Mouse (Mus musculus) CH12.LX (cell line): ENCODE measurements around the gene Dnmt3l. TPM values are rescaled to one million over a fixed set of nuclear protein-coding genes. Genes with fewer than 3 reads are reported as not detected.

Source experiments
- DNase-seq: peaks from one replicate; pipeline ENCODE4 v3.0.0-alpha.2; 2013; ENCODE audit errors: extremely low read depth
- H3K27ac ChIP-seq: 2 replicates; pipeline ENCODE4 v1.5.1; 2012; ENCODE audit warnings: low read depth, mild to moderate bottlenecking, control low read depth, moderate library complexity; ENCODE audit not compliant: insufficient read depth
- H3K27me3 ChIP-seq: replicated peaks from 2 replicates; pipeline ENCODE3; 2012; ENCODE audit warnings: inconsistent platforms
- H3K36me3 ChIP-seq, 2 experiments: replicated peaks in 1 of 2; 2 replicates each; pipeline versions ENCODE3 to v1.6.1; 2012; ENCODE audit warnings: inconsistent platforms in 1 of 2, low read length in 1 of 2, mild to moderate bottlenecking in 1 of 2, mixed read lengths in 1 of 2, moderate library complexity in 1 of 2; ENCODE audit not compliant: control insufficient read depth in 1 of 2, insufficient read depth in 1 of 2
- H3K4me1 ChIP-seq, 2 experiments: 2 replicates each; pipeline ENCODE4 v1.6.1; 2012; ENCODE audit warnings: inconsistent platforms in 1 of 2, moderate library complexity in 1 of 2; ENCODE audit not compliant: insufficient read depth in 2 of 2, control insufficient read depth in 1 of 2
- H3K4me2 ChIP-seq: 2 replicates; pipeline ENCODE4 v1.6.1; 2012; ENCODE audit warnings: low read depth, mild to moderate bottlenecking, control low read depth; ENCODE audit not compliant: poor library complexity, insufficient read depth, severe bottlenecking
- H3K4me3 ChIP-seq, 3 experiments: fragments of 150-350 bp in 1 of 3; sonication (generic) in 1 of 3; replicated peaks in 1 of 3; 2 replicates each; pipeline versions ENCODE3 to v1.5.1; 2011 to 2012; ENCODE audit warnings: low read depth in 2 of 3, low read length in 2 of 3, mild to moderate bottlenecking in 2 of 3, moderate library complexity in 2 of 3, control low read depth in 1 of 3, improper control_type of control experiment in 1 of 3, inconsistent platforms in 1 of 3, mixed read lengths in 1 of 3; ENCODE audit not compliant: poor library complexity in 1 of 3
- H3K79me2 ChIP-seq: replicated peaks from 2 replicates; pipeline ENCODE4 v1.6.1; 2012; ENCODE audit warnings: mild to moderate bottlenecking, moderate library complexity; ENCODE audit not compliant: control insufficient read depth, poor library complexity, insufficient read depth, severe bottlenecking; ENCODE audit errors: extremely low read depth
- H3K9ac ChIP-seq: 2 replicates; pipeline ENCODE4 v1.6.1; 2012; ENCODE audit warnings: low read depth, mild to moderate bottlenecking, control low read depth, moderate library complexity; ENCODE audit not compliant: insufficient read depth
- H3K9me3 ChIP-seq: replicated peaks from 2 replicates; pipeline ENCODE3; 2012; ENCODE audit warnings: low read length, inconsistent platforms, mixed read lengths
- BHLHE40 ChIP-seq: IDR thresholded peaks from 2 replicates; pipeline ENCODE4 v1.6.1; 2011; ENCODE audit warnings: mild to moderate bottlenecking, low read depth, low read length, improper control_type of control experiment
- CHD1 ChIP-seq: IDR thresholded peaks from 2 replicates; pipeline ENCODE4 v1.6.1; 2012; ENCODE audit warnings: low read depth, low read length, improper control_type of control experiment, inconsistent platforms
- CHD2 ChIP-seq: IDR thresholded peaks from 2 replicates; pipeline ENCODE4 v1.6.1; 2011; ENCODE audit warnings: low read length, improper control_type of control experiment
- E2F4 ChIP-seq: IDR thresholded peaks from 2 replicates; pipeline ENCODE4 v1.6.1; 2011; ENCODE audit warnings: low read depth, low read length, improper control_type of control experiment; ENCODE audit not compliant: insufficient replicate concordance
- ELF1 ChIP-seq: IDR thresholded peaks from 2 replicates; pipeline ENCODE4 v1.6.1; 2014; ENCODE audit warnings: low read depth, mild to moderate bottlenecking, inconsistent platforms, low read length, improper control_type of control experiment
- EP300 ChIP-seq: IDR thresholded peaks from 2 replicates; pipeline ENCODE4 v1.6.1; 2011; ENCODE audit warnings: low read length, improper control_type of control experiment
- GABPA ChIP-seq: IDR thresholded peaks from 2 replicates; pipeline ENCODE4 v1.6.1; 2012; ENCODE audit warnings: low read depth, low read length, improper control_type of control experiment, inconsistent platforms; ENCODE audit not compliant: insufficient replicate concordance
- HCFC1 ChIP-seq: IDR thresholded peaks from 2 replicates; pipeline ENCODE4 v1.6.1; 2012; ENCODE audit warnings: low read depth, mild to moderate bottlenecking, inconsistent platforms, low read length, improper control_type of control experiment
- IRF4 ChIP-seq: IDR thresholded peaks from 2 replicates; pipeline ENCODE4 v1.6.1; 2014; ENCODE audit warnings: low read depth, mild to moderate bottlenecking, inconsistent platforms, low read length, improper control_type of control experiment
- JUND ChIP-seq: conservative IDR thresholded peaks from 2 replicates; pipeline ENCODE4 v1.6.1; 2011; ENCODE audit warnings: low read depth, low read length, improper control_type of control experiment
- MAFK ChIP-seq: IDR thresholded peaks from 2 replicates; pipeline ENCODE4 v1.6.1; 2011; ENCODE audit warnings: low read length, improper control_type of control experiment; ENCODE audit not compliant: insufficient replicate concordance
- NRF1 ChIP-seq: IDR thresholded peaks from 2 replicates; pipeline ENCODE4 v1.6.1; 2014; ENCODE audit warnings: low read depth, mild to moderate bottlenecking, inconsistent platforms, low read length, improper control_type of control experiment, moderate library complexity
- PAX5 ChIP-seq: IDR thresholded peaks from 2 replicates; pipeline ENCODE4 v1.6.1; 2012; ENCODE audit warnings: low read length, inconsistent platforms, mixed read lengths
- POLR2AphosphoS2 ChIP-seq: IDR thresholded peaks from 2 replicates; pipeline ENCODE4 v1.6.1; 2011; ENCODE audit warnings: low read depth, low read length, improper control_type of control experiment
- RAD21 ChIP-seq: IDR thresholded peaks from 2 replicates; pipeline ENCODE4 v1.6.1; 2011; ENCODE audit warnings: low read depth, mild to moderate bottlenecking, low read length, improper control_type of control experiment, moderate library complexity
- SIN3A ChIP-seq: IDR thresholded peaks from 2 replicates; pipeline ENCODE4 v1.6.1; 2012; ENCODE audit warnings: low read length, improper control_type of control experiment, inconsistent platforms
- SMC3 ChIP-seq: IDR thresholded peaks from 2 replicates; pipeline ENCODE4 v1.6.1; 2011; ENCODE audit warnings: low read depth, low read length, improper control_type of control experiment
- TBP ChIP-seq: conservative IDR thresholded peaks from 2 replicates; pipeline ENCODE4 v1.6.1; 2011; ENCODE audit warnings: low read depth, low read length, improper control_type of control experiment
- TCF12 ChIP-seq: IDR thresholded peaks from 2 replicates; pipeline ENCODE4 v1.6.1; 2014; ENCODE audit warnings: low read depth, mild to moderate bottlenecking, inconsistent platforms, low read length, improper control_type of control experiment
- UBTF ChIP-seq: IDR thresholded peaks from 2 replicates; pipeline ENCODE4 v1.6.1; 2012; ENCODE audit warnings: low read depth, mild to moderate bottlenecking, inconsistent platforms, low read length, improper control_type of control experiment, moderate library complexity
- USF1 ChIP-seq: IDR thresholded peaks from 2 replicates; pipeline ENCODE4 v1.6.1; 2014; ENCODE audit warnings: low read depth, mild to moderate bottlenecking, inconsistent platforms, low read length, improper control_type of control experiment
- USF2 ChIP-seq: conservative IDR thresholded peaks from 2 replicates; pipeline ENCODE4 v1.6.1; 2011; ENCODE audit warnings: low read depth, low read length, improper control_type of control experiment
- ZKSCAN1 ChIP-seq: IDR thresholded peaks from 2 replicates; pipeline ENCODE4 v1.6.1; 2012; ENCODE audit warnings: low read depth, inconsistent platforms, low read length, improper control_type of control experiment, borderline replicate concordance
- dilution Hi-C: fragments of 300-500 bp; cut with MboI; formaldehyde crosslinking; loops from 2 replicates; pipeline ENCODE4 v1.14.3; 2020; ENCODE audit warnings: low sequenced_read_pairs; ENCODE audit not compliant: extremely low pct_unique_long_range_greater_than_20kb, extremely low pct_ligation_motif_present
- in situ Hi-C: fragments of 300-500 bp; cut with MboI; formaldehyde crosslinking; loops from 3 replicates; pipeline ENCODE4 v1.14.3; 2019; ENCODE audit warnings: low sequenced_read_pairs, low pct_ligation_motif_present, low pct_unique_long_range_greater_than_20kb, mixed read lengths
- polyA plus RNA-seq: library from polyadenylated mRNA; unstranded; fragments of >175 nt; gene quantifications from 2 replicates; pipeline ENCODE4 v1.2.1, GENCODE M21; 2012; ENCODE audit warnings: low read depth; ENCODE audit not compliant: insufficient read length
- total RNA-seq, 2 experiments: library from RNA; depleted of rRNA; stranded (reverse); fragments of 300-350 nt in 1 of 2; fragments of >200 nt in 1 of 2; gene quantifications; 2 replicates each; pipeline ENCODE4 v1.2.3; 2012 to 2014

Gene Dnmt3l
- total and polyA plus RNA-seq, 3 experiments = 0.21 to 0.23 TPM; not detected in 1

DNA sequence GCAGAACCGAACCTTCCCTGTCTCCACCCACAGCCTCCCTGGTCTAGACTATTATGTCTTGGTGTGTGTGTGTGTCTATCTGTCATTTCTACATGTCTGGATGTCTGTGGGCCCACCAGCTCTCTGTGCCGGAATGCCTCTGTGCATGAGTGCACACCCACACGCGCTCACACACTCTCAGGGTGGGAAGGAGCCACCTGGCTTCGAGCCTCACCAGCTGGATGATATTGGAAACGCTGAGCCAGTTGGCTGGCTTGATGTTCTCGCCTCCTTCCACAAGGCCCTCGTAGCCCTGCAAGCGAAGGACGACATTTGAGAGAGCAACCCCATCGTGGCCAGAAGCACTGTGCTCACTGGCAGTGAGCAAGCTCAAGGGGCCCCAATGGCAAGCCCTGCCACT, 40.0 kb upstream of the Dnmt3l start:
- in situ Hi-C loops = no loop called here

DNA sequence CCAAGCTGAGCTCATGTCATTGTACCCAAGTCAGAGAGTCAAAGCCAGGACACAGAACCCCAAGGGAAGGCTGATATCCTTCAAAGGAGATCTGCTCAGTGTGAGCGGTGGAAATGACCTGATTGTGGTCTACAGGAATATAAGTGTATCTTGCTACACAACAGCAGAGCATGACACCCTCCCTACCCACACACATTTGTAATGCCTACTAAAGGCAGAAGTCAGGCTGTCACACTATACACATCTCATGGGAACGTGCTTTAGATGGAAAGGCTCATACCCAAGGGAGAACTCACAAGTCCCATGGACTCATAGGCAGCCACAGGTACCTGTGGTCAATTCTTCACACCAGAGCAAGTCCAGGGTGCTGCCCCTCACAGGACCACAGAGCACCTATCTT, 39.4 kb upstream of the Dnmt3l start:
- H3K4me3 ChIP-seq = no peak overlapping the region
- no peak overlapping the region for H3K9ac ChIP-seq
- peaks cover 50 to 92% of the 10 kb centered on the region in 2 experiments for H3K36me3 ChIP-seq
- dilution Hi-C loops (no loop called here), in situ Hi-C loops (no loop called here)
- H3K4me1 ChIP-seq = peaks cover 7 to 17% of the 10 kb centered on the region in 2 experiments; a peak in 3 of 4 replicates
- H3K79me2 ChIP-seq = peaks cover 7% of the 10 kb centered on the region
- TF ChIP-seq IRF4 (no peak), SMC3 (no peak), E2F4 (no peak), HCFC1 (no peak), CHD2 (no peak), CHD1 (no peak), EP300 (no peak), MAFK (no peak), TBP (no peak), USF2 (no peak), SIN3A (no peak), POLR2AphosphoS2 (no peak), BHLHE40 (no peak), RAD21 (no peak)
- no peak overlapping the region for H3K4me2 ChIP-seq
- H3K9me3 ChIP-seq = no peaks in the 10 kb centered on the region
- H3K27me3 ChIP-seq = no peaks in the 10 kb centered on the region
- no peak for DNase-seq
- no peak overlapping the region for H3K27ac ChIP-seq

More for the DNA sequence above, 40.0 kb upstream of the Dnmt3l start:
- Histone ChIP-seq H3K9me3 (no peaks in the 10 kb centered on the region), H3K4me2 (no peak overlapping the region), H3K4me3 (no peak overlapping the region), H3K4me1 (peaks cover 7 to 12% of the 10 kb centered on the region in 2 experiments; a peak in 3 of 4 replicates), H3K9ac (no peak overlapping the region), H3K36me3 (peaks cover 53 to 94% of the 10 kb centered on the region in 2 experiments), H3K27ac (no peak overlapping the region), H3K27me3 (no peaks in the 10 kb centered on the region), H3K79me2 (peaks cover 2% of the 10 kb centered on the region)
- TF ChIP-seq UBTF (no peak), JUND (no peak), GABPA (no peak), E2F4 (no peak), USF1 (no peak), CHD2 (no peak), TCF12 (no peak), ELF1 (no peak), ZKSCAN1 (no peak), PAX5 (no peak), NRF1 (no peak)
- no peak for DNase-seq
- dilution Hi-C loops = no loop called here
